Mouse (Mus musculus) liver, adult 2 months (tissue): ENCODE results near the gene Vmn2r106. TPM values are rescaled to one million over a fixed set of nuclear protein-coding genes. Genes with fewer than 3 reads are reported as not detected.

Experiments used
- DNase-seq: peaks from one replicate; pipeline ENCODE4 v3.0.0-alpha.2; 2011; ENCODE audit warnings: low read depth, low spot score; ENCODE audit errors: extremely low read depth
- H3K27ac ChIP-seq: fragments of 200-500 bp; replicated peaks from 2 replicates; pipeline ENCODE4 v1.5.1; 2012; ENCODE audit warnings: low read depth, mild to moderate bottlenecking, control low read depth, inconsistent platforms, low read length; ENCODE audit not compliant: insufficient read depth
- H3K27me3 ChIP-seq: fragments of 200-500 bp; 2 replicates; pipeline ENCODE4 v1.6.1; 2012; ENCODE audit warnings: mild to moderate bottlenecking, moderate library complexity, low read length, inconsistent platforms; ENCODE audit not compliant: control insufficient read depth, insufficient read depth
- H3K36me3 ChIP-seq: fragments of 200-500 bp; 2 replicates; pipeline ENCODE4 v1.6.1; 2012; ENCODE audit warnings: low read length, inconsistent platforms; ENCODE audit not compliant: control insufficient read depth, insufficient read depth
- H3K4me1 ChIP-seq: fragments of 200-500 bp; 2 replicates; pipeline ENCODE4 v1.6.1; 2011; ENCODE audit warnings: low read length; ENCODE audit not compliant: control insufficient read depth, insufficient read depth
- H3K4me3 ChIP-seq: fragments of 200-500 bp; 2 replicates; pipeline ENCODE4 v1.5.1; 2011; ENCODE audit warnings: low read depth, mild to moderate bottlenecking, control low read depth, low read length, moderate library complexity; ENCODE audit not compliant: insufficient read depth
- H3K79me2 ChIP-seq: fragments of 200-500 bp; 2 replicates; pipeline ENCODE4 v1.6.1; 2012; ENCODE audit warnings: inconsistent platforms, mild to moderate bottlenecking, low read length, moderate library complexity; ENCODE audit not compliant: control insufficient read depth, insufficient read depth
- H3K9ac ChIP-seq: fragments of 200-500 bp; 2 replicates; pipeline ENCODE4 v1.6.1; 2012; ENCODE audit warnings: low read depth, mild to moderate bottlenecking, control low read depth, inconsistent platforms, low read length
- CTCF ChIP-seq: fragments of 200-500 bp; IDR thresholded peaks from 2 replicates; pipeline ENCODE4 v1.5.1; 2011; ENCODE audit warnings: low read depth, low read length, control low read depth
- POLR2A ChIP-seq: fragments of 200-500 bp; IDR thresholded peaks from 2 replicates; pipeline ENCODE4 v1.6.1; 2011; ENCODE audit warnings: low read length, control low read depth; ENCODE audit not compliant: insufficient read depth; ENCODE audit errors: extremely low read depth
- WGBS: fragments of 180-500 bp; shearing (Covaris S2); methylation state at CpG from one replicate; pipeline ENCODE4 v1.1.7; 2018; 5-methylcytosine and 5-hydroxymethylcytosine counted together
- polyA plus RNA-seq: library from polyadenylated mRNA; depleted of rRNA; stranded (reverse); fragments of >200 nt; gene quantifications from 2 replicates; pipeline ENCODE4 v1.2.3, GENCODE M21; 2012; rRNA removed
- total RNA-seq: library from RNA; depleted of rRNA; stranded (reverse); fragments of >200 nt; gene quantifications from 2 replicates; pipeline ENCODE4 v1.2.3, GENCODE M21; 2014; rRNA removed

Vmn2r106 gene
- total RNA-seq = not detected in 2 replicates
- not detected in 2 replicates for polyA plus RNA-seq

GRCm38 (mm10) chr17:20285453-20285852 is at the start of gene Vmn2r106:
Gene Vmn2r106 (minus strand): TSS chr17:20285553.
- Histone ChIP-seq H3K27ac (no peak within 1 kb of the TSS), H3K4me1 (no peaks in the 10 kb centered on the region), H3K79me2 (no peaks in the 10 kb centered on the region), H3K27me3 (no peaks in the 10 kb centered on the region), H3K4me3 (no peak within 1 kb of the TSS), H3K9ac (no peak within 1 kb of the TSS), H3K36me3 (no peaks in the 10 kb centered on the region)
- no peak for DNase-seq
- 62% methylated on average over 1 of the region's 1 CpGs for WGBS
- no peak for TF ChIP-seq POLR2A
- TF ChIP-seq CTCF = no peak

- Histone ChIP-seq H3K4me3 (no peak overlapping the region), H3K36me3 (no peaks in the 10 kb centered on the region), H3K27ac (no peak overlapping the region), H3K9ac (no peak overlapping the region), H3K4me1 (no peaks in the 10 kb centered on the region), H3K79me2 (no peaks in the 10 kb centered on the region), H3K27me3 (no peaks in the 10 kb centered on the region)
- DNase-seq = no peak
- 95% methylated on average over 1 of the region's 1 CpGs for WGBS
- TF ChIP-seq POLR2A = no peak
- no peak for TF ChIP-seq CTCF
These were observed 20.4 kb upstream of the Vmn2r106 start for GRCm38 (mm10) chr17:20305790-20306189.

GRCm38 (mm10) chr17:20286906-20287305 is 1.6 kb upstream of the Vmn2r106 start:
- TF ChIP-seq POLR2A (no peak), CTCF (no peak)
- Histone ChIP-seq H3K79me2 (no peaks in the 10 kb centered on the region), H3K9ac (no peak overlapping the region), H3K4me1 (no peaks in the 10 kb centered on the region), H3K4me3 (no peak overlapping the region), H3K27ac (no peak overlapping the region), H3K36me3 (no peaks in the 10 kb centered on the region), H3K27me3 (no peaks in the 10 kb centered on the region)
- peak; percentile 51 for DNase-seq

- no peak overlapping the region for H3K27ac ChIP-seq
- H3K4me3 ChIP-seq = no peak overlapping the region
- H3K36me3 ChIP-seq = no peaks in the 10 kb centered on the region
- no peaks in the 10 kb centered on the region for H3K79me2 ChIP-seq
- no peaks in the 10 kb centered on the region for H3K4me1 ChIP-seq
- no peaks in the 10 kb centered on the region for H3K27me3 ChIP-seq
- WGBS = 55% methylated on average over 4 of the region's 4 CpGs
- H3K9ac ChIP-seq = no peak overlapping the region
- no peak for DNase-seq
- TF ChIP-seq CTCF = no peak
- TF ChIP-seq POLR2A = no peak
These were observed 29.8 kb downstream of the Vmn2r106 start for GRCm38 (mm10) chr17:20255522-20255921.

GRCm38 (mm10) chr17:20234952-20235351 is 50.4 kb downstream of the Vmn2r106 start, which contains the start of gene Vmn2r105:
Gene Vmn2r105 (minus strand): TSS chr17:20235052.
- WGBS = 53% methylated on average over 2 of the region's 2 CpGs
- TF ChIP-seq POLR2A (no peak), CTCF (no peak)
- no peaks in the 10 kb centered on the region for H3K4me1 ChIP-seq
- no peaks in the 10 kb centered on the region for H3K36me3 ChIP-seq
- no peak within 1 kb of the TSS for H3K9ac ChIP-seq
- H3K4me3 ChIP-seq = no peak within 1 kb of the TSS
- H3K27ac ChIP-seq = no peak within 1 kb of the TSS
- DNase-seq = no peak
- no peaks in the 10 kb centered on the region for H3K79me2 ChIP-seq
- H3K27me3 ChIP-seq = no peaks in the 10 kb centered on the region

Other genes with a start within 250 kb of the Vmn2r106 start
- gene Vmn2r104, start 237.2 kb downstream of the Vmn2r106 start, total RNA-seq = not detected in 2 replicates
- gene Vmn2r104, start 237.2 kb downstream of the Vmn2r106 start, polyA plus RNA-seq = not detected in 2 replicates
- gene Fpr-rs7, start 171.3 kb downstream of the Vmn2r106 start, total RNA-seq = not detected in 2 replicates
- not detected in 2 replicates for gene Fpr-rs7, start 171.3 kb downstream of the Vmn2r106 start, polyA plus RNA-seq
- not detected in 2 replicates for gene Fpr-rs6, start 102.5 kb downstream of the Vmn2r106 start, total RNA-seq
- not detected in 2 replicates for gene Fpr-rs6, start 102.5 kb downstream of the Vmn2r106 start, polyA plus RNA-seq
- gene Vmn2r105, start 50.5 kb downstream of the Vmn2r106 start, total RNA-seq = not detected in 2 replicates
- gene Vmn2r105, start 50.5 kb downstream of the Vmn2r106 start, polyA plus RNA-seq = not detected in 2 replicates
- gene Vmn2r107, start 59.7 kb upstream of the Vmn2r106 start, total RNA-seq = not detected in 2 replicates
- not detected in 2 replicates for gene Vmn2r107, start 59.7 kb upstream of the Vmn2r106 start, polyA plus RNA-seq
- gene Vmn1r224, start 128.6 kb upstream of the Vmn2r106 start, total RNA-seq = not detected in 2 replicates
- not detected in 2 replicates for gene Vmn1r224, start 128.6 kb upstream of the Vmn2r106 start, polyA plus RNA-seq
- not detected in 2 replicates for gene Vmn2r108, start 195.8 kb upstream of the Vmn2r106 start, total RNA-seq
- gene Vmn2r108, start 195.8 kb upstream of the Vmn2r106 start, polyA plus RNA-seq = not detected in 2 replicates
- gene Vmn1r225, start 212.6 kb upstream of the Vmn2r106 start, total RNA-seq = not detected in 2 replicates
- gene Vmn1r225, start 212.6 kb upstream of the Vmn2r106 start, polyA plus RNA-seq = not detected in 2 replicates